Mouse (Mus musculus) kidney, postnatal 14 days (tissue): ENCODE results near the gene Olfr11.

ENCODE experiments used
- DNase-seq: peaks from one replicate; pipeline ENCODE4 v3.0.0; 2022; ENCODE audit warnings: mixed read lengths

Gene Olfr11

GRCm38 (mm10) chr13:21642418-21642817 is at the start of gene Olfr11:
Gene Olfr11 (minus strand): TSS chr13:21642518.
- DNase-seq = no peak

DNA sequence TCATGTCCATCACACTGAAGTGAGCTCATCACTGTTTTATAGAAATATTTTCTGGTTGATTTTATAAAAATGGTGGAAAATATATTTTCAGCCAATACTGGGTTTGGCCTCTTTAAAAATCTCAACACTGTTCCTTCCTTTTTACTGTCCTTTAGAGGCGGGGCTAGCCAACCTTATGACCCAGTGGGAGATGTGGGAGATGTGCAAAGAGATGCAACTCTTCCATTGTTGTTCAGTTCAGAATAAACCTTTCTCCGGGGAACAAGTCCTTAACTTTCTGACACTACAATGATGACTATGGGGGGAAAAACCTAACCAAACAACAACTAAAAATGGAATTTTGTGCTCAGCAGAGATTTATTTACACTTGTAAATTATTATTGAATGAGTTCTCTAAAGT is 35.0 kb upstream of the Olfr11 start, which contains the start of gene Olfr1360:
Gene Olfr1360 (minus strand): TSS at position 101 of the 400 bp plus-strand sequence.
- DNase-seq = no peak

GRCm38 (mm10) chr13:21663286-21663685 is 21.0 kb upstream of the Olfr11 start, which contains the start of gene Olfr1361:
Gene Olfr1361 (minus strand): TSS chr13:21663386.
- no peak for DNase-seq

DNA sequence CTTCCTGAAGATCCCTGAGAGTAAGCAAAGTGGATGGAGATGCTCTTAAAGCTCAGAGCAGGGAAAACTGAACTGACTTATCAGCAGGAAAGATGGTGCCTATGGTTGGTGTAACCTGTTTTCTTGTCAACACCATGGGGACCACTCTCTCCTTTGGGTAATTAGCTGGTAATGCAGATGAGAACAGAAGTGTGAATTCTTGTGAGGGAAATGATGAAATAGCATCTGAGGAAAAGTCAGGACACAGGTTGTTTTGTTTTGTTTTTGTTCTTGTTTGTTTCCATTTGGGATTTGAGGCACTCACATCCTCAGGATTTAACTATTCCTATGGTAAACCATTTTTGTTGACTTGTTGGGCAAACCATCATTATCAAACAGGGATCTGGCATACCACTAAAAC is 28.4 kb downstream of the Olfr11 start, which contains the start of gene Olfr1362:
Gene Olfr1362 (minus strand): TSS at position 101 of the 400 bp plus-strand sequence.
- no peak for DNase-seq

DNA sequence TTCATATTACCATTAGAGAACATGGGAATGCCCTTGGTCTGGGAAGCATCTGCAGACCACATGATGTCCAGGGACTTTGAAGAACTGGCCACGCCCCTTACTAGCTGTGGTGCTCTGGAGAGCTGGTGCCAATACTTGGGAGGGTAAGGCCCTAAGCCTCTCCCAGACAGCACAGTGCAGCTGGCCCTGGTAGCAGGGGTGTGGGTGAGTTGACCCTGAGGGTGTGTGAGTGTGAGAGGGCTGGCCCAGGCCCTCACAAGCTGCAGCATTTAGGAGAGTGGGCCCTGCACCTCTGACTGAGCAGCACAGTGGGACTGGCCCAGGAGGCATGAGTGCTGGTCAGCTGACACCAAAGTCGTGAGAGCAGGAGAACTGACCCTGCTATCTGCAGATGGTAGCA is 50.7 kb downstream of the Olfr11 start:
- no peak for DNase-seq
